Mouse (Mus musculus) lung, adult 2 months (tissue): Measurements from ENCODE around the gene Prkca. TPM values are rescaled to one million over a fixed set of nuclear protein-coding genes. Genes with fewer than 3 reads are reported as not detected.

Experiments
- DNase-seq: peaks from one replicate; pipeline ENCODE4 v3.0.0; 2022
- H3K4me1 ChIP-seq: fragments of 200-500 bp; 2 replicates; pipeline ENCODE4 v1.6.1; 2011; ENCODE audit warnings: low read length; ENCODE audit not compliant: control insufficient read depth, insufficient read depth
- H3K4me3 ChIP-seq: fragments of 200-500 bp; replicated peaks from 2 replicates; pipeline ENCODE3; 2011; ENCODE audit warnings: low read depth, mild to moderate bottlenecking, control low read depth, low read length; ENCODE audit errors: extremely low read depth
- CTCF ChIP-seq: fragments of 200-500 bp; IDR thresholded peaks from 2 replicates; pipeline ENCODE4 v1.5.1; 2011; ENCODE audit warnings: mild to moderate bottlenecking, low read length, control low read depth; ENCODE audit not compliant: insufficient read depth
- POLR2A ChIP-seq: fragments of 200-500 bp; IDR thresholded peaks from 2 replicates; pipeline ENCODE4 v1.6.1; 2011; ENCODE audit warnings: low read depth, mild to moderate bottlenecking, control low read depth, low read length, borderline replicate concordance; ENCODE audit errors: extremely low read depth
- WGBS: fragments of 180-500 bp; shearing (Covaris S2); methylation state at CpG from one replicate; pipeline ENCODE4 v1.1.7; 2018; 5-methylcytosine and 5-hydroxymethylcytosine counted together
- polyA plus RNA-seq: library from polyadenylated mRNA; depleted of rRNA; stranded (reverse); fragments of >200 nt; gene quantifications from 2 replicates; pipeline ENCODE4 v1.2.3, GENCODE M21; 2012

The Prkca gene
- polyA plus RNA-seq, 1 experiment, result 13.5 TPM

DNA sequence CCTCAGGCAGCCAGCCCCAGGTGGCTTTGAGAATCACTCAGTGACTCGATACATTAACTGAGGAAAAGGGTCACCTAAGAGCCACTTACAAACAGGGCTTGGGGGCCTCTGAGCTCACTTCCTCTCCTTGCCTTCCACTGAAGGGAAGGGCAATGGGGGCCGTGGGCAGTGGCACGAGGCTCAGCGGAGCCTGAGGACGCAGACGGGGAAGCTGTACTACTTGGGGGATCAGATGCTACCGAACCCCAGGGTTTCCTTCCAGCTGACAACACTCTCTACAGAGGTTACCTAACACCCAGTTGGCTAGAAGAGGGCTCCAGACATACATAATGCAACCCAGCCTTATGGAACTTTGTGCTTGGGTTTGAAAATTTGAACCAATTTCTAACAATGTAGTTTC is 302.1 kb downstream of the Prkca start:
- Histone ChIP-seq H3K4me3 (no peak overlapping the region), H3K4me1 (no peaks in the 10 kb centered on the region)
- no peak for DNase-seq
- WGBS, result 76% methylated on average over 7 of the region's 7 CpGs
- no peak for TF ChIP-seq CTCF
- TF ChIP-seq POLR2A, result no peak

DNA sequence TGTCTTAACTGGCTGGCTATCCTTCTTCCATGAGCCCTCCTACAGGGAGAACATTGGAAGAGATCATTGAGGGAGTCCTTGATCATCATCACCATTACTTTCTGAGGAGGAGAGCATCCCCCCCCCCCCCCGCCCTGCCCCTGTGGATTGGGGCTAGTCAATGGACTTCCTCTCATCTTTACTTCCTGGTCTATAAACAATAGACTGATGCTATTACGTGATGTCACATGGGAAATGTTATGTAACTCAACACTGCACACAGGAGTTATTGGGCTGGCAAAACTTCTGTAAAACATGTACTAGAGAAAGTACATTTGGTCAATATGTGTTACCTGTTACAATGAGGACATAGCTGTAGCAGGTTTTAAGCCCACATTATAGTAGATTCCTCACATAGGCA is 302.9 kb downstream of the Prkca start:
- Histone ChIP-seq H3K4me3 (no peak overlapping the region), H3K4me1 (no peaks in the 10 kb centered on the region)
- 59% methylated on average over 2 of the region's 2 CpGs for WGBS
- no peak for TF ChIP-seq POLR2A
- no peak for TF ChIP-seq CTCF
- no peak for DNase-seq

DNA sequence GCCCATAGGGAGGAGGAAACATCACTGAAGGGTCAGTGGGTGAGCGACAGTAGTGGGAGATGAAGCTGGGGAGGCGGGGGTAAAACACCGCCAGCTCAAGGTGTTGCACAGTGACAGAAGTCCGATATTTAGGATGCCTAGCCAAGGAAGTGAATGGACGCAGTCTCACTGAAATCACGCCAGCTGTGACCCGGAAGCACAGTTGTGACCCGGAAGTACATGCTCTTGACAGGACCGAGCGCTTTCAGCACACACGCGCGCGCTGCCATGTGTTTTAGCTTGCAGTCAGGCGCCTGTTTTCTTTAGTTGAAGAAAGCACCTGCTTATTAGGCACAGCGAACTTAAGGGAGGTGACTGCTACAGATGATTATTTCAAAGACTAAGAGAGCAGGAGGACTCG is 304.0 kb downstream of the Prkca start:
- Histone ChIP-seq H3K4me1 (no peaks in the 10 kb centered on the region), H3K4me3 (no peak overlapping the region)
- 87% methylated on average over 17 of the region's 17 CpGs for WGBS
- no peak for TF ChIP-seq POLR2A
- no peak for TF ChIP-seq CTCF
- DNase-seq, result no peak

DNA sequence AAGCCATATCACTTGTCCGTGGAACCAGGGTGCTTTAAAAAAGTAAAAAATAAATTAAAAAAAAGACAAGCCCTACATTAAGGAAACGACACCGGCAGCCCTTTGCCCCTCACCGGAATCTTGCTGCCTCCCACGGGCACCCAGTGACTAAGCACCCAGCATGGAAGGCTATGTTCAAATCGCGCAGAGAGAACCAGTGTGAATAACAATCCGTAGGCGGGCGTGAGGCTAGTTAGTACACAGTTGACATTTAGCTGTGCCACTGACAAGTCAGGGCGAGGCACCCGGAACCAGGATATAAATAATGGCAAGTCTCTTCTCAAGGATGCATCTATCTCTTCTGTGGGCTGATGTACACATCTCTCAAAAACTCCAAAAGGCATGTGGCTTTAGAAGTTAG is 304.7 kb downstream of the Prkca start:
- no peak for DNase-seq
- no peak for TF ChIP-seq CTCF
- no peak for TF ChIP-seq POLR2A
- no peak overlapping the region for H3K4me3 ChIP-seq
- WGBS, result 86% methylated on average over 12 of the region's 12 CpGs
- no peaks in the 10 kb centered on the region for H3K4me1 ChIP-seq

DNA sequence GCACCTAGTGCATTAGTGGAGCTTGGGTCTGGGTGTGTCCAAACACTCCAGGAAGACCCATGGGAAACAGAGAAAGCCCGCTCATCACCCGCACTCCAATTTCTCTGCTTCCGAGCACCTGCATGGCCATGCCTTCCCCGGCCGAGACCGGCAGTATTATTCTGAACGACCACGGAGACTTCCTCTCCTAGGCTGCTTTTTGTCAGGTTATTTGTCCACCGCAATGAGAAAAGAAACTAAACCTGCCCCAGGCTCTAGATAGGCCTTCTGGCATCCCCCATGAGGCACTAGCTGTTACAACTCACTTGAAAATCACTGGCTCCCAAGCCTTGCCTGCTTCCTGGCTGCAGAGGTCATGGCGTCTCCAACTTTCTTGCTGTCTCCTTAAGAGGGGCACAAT is 307.4 kb downstream of the Prkca start:
- no peak for DNase-seq
- Histone ChIP-seq H3K4me1 (no peaks in the 10 kb centered on the region), H3K4me3 (no peak overlapping the region)
- WGBS, result 85% methylated on average over 10 of the region's 10 CpGs
- TF ChIP-seq POLR2A, result no peak
- no peak for TF ChIP-seq CTCF

DNA sequence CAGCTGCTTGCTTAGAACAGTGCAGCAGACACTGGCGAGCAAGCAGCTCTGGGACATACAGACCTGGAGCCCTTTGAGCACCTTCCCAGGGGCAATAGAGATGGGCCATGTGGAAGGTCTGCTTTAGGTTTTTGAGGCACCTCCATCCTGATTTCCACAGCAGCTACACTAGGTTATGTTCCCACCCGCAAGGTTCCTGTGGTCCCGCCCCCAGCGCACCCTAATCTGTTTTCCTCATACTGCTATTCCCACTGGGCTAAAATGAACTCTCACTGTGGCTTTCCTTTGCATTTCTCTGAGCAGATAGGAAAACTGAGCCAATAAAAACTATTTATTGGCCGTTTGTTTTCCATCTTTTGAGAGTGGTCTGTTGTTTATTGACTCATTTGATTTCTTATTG is 308.0 kb downstream of the Prkca start:
- no peak for DNase-seq
- no peaks in the 10 kb centered on the region for H3K4me1 ChIP-seq
- H3K4me3 ChIP-seq, result no peak overlapping the region
- WGBS, result 85% methylated on average over 5 of the region's 5 CpGs
- TF ChIP-seq POLR2A (no peak), CTCF (no peak)

DNA sequence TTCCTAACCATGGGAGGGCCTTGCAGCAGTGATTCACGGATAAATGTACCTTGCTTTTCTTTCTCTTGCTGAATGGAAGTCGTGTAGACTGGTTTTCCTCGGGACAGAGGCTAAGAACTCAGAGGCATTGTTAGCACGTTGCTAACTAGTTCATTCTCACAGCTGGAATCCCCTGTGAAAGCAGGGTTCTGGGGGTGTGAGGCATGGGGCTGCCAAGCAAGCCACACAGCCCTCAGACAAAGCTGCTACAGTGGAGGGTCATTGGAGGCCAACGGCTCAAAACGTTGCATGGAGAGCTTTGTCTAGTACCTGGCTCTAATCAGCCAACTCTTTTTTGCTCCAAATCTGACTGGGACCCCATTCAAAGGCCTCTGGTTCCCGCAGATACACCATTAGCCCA is 309.4 kb downstream of the Prkca start:
- no peaks in the 10 kb centered on the region for H3K4me1 ChIP-seq
- WGBS, result 73% methylated on average over 7 of the region's 7 CpGs
- TF ChIP-seq POLR2A (no peak), CTCF (no peak)

DNA sequence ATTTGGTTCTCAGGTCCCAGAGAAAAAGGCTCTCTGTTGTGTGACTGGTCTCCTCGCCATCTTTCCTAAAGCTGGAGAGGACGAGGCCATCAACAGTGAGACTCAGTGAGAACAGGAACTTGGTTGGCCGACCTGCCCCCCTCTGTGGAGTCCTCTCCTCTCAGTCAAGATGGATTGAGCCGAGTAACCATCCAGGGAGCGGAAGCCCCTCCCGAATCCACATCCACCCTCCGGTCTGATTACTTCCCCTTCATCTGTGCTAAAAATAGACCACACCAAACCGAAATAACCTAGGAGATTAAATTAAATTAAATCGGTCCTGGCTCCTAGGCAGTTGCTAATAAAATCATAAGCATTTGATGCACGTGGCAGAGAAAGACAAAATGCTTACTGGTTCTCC is 311.2 kb downstream of the Prkca start:
- TF ChIP-seq CTCF (no peak), POLR2A (no peak)
- H3K4me1 ChIP-seq, result peaks cover 3% of the 10 kb centered on the region; the same call in 1 of the 2 replicates
- DNase-seq, result no peak
- 31% methylated on average over 10 of the region's 10 CpGs for WGBS
- H3K4me3 ChIP-seq, result no peak overlapping the region

More for the DNA sequence above, 309.4 kb downstream of the Prkca start:
- no peak overlapping the region for H3K4me3 ChIP-seq
- DNase-seq, result no peak

DNA sequence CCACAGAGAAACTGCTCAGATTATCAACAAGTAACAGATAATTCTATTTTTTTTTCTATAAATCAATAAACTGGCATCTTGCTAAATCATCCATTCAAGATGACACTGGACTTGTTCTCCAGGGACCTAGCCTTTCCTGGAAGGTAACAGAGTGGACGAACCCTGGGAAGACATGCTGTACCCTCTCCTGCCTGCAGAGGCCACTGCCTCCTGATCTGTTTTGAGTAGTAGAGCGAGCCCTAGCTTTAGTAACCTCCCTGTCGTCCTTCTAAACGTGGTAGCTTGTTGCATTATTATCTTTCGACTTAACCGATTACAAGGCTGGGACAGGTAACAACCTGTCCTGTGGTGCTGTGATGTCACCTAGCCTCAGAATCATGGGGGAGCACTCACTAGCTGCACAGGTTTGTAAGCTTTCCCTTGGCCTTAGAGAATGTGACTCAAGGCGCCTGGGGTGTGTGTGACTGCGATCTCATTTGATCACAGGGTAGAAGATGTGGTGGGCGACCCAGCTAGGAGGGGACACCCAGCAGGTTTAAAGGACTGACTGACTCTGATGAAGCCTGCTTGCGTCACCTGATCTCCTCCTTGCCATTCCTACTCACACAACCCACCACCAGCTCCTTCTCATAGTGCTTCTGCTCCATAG is 312.6 kb downstream of the Prkca start:
- WGBS, result 48% methylated on average over 10 of the region's 10 CpGs
- peaks cover 4% of the 10 kb centered on the region; the same call in 1 of the 2 replicates for H3K4me1 ChIP-seq
- H3K4me3 ChIP-seq, result no peak overlapping the region
- peak; percentile 54 for DNase-seq
- peak; percentile 86 for TF ChIP-seq CTCF
- no peak for TF ChIP-seq POLR2A

DNA sequence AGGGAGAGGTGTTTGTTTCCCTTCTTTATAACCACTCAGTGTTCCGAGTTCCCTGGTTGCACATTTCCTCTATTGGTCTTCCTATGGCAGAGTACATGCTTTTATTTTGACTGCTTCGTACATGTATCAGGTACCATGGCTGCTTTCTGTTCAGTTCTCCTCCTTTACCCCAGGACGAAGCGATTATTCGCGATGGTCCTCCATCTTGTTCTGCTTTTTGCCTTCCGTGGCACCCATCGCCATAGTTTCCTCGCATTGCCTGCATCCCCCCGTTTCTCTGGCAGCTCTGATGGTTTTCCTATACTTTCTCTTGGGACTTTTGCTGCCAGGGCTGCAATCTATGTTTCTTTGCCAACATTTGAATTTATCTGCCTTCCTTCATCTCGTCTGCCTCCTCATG is 314.4 kb downstream of the Prkca start:
- no peak for DNase-seq
- 90% methylated on average over 11 of the region's 11 CpGs for WGBS
- no peak overlapping the region for H3K4me3 ChIP-seq

DNA sequence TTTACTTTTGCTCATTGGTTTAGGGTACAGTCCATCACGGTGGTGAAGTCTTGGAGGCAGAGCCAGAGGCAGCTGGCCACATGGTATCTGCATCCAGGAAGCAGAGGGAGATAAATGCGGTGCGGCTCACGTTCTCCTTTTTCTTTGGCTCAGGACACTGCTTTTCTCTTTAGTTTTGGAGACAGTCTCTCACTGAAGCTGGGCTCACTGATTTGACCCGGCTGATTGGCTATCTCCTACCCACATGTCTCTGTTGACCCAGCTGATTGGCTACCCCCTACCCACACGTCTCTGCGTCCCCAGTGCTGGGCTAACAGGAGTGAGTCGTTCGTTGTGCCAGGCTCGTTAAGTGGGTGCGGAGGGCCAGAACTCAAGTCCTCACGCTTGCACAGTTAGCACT is 315.3 kb downstream of the Prkca start:
- Histone ChIP-seq H3K4me3 (no peak overlapping the region), H3K4me1 (peaks cover 5% of the 10 kb centered on the region; the same call in 1 of the 2 replicates)
- WGBS, result 47% methylated on average over 12 of the region's 12 CpGs
- TF ChIP-seq POLR2A (no peak), CTCF (no peak)
- DNase-seq, result no peak

More for the DNA sequence above, 314.4 kb downstream of the Prkca start:
- peaks cover 5% of the 10 kb centered on the region; the same call in 1 of the 2 replicates for H3K4me1 ChIP-seq
- TF ChIP-seq POLR2A (no peak), CTCF (no peak)
